Mouse (Mus musculus): ENCODE measurements around the gene Arhgef25. TPM values are rescaled to one million over a fixed set of nuclear protein-coding genes. Genes with fewer than 3 reads are reported as not detected.

Gene Arhgef25
- polyA plus RNA-seq, 1 experiment from 2014 or later = 77.0 TPM

- Histone ChIP-seq H3K9ac (ENCODE audit: low read length) (no peak overlapping the region), H3K4me3 (replicated peaks; ENCODE audit: low read length) (no peak overlapping the region), H3K9me3 (replicated peaks; ENCODE audit: control insufficient read depth, low read length) (no peaks in the 10 kb centered on the region), H3K4me2 (ENCODE audit: low read depth, low read length) (no peak overlapping the region), H3K27me3 (ENCODE audit: control insufficient read depth, insufficient read depth, low read length) (no peaks in the 10 kb centered on the region), H3K27ac (ENCODE audit: low read length) (no peak overlapping the region), H3K4me1 (ENCODE audit: control insufficient read depth, insufficient read depth, low read length) (no peaks in the 10 kb centered on the region), H3K36me3 (ENCODE audit: control insufficient read depth, insufficient read depth, low read length) (no peaks in the 10 kb centered on the region)
- no peak for ATAC-seq (ENCODE audit: insufficient read depth, low FRiP score)
- 75% methylated on average over 6 of the region's 6 CpGs for WGBS
These were observed 42.7 kb downstream of the Arhgef25 start for GRCm38 (mm10) chr10:127147135-127147534.

GRCm38 (mm10) chr10:127145303-127145702, 44.6 kb downstream of the Arhgef25 start:
- H3K27me3 ChIP-seq (ENCODE audit: control insufficient read depth, insufficient read depth, low read length) = no peaks in the 10 kb centered on the region
- 75% methylated on average over 5 of the region's 5 CpGs for WGBS
- H3K36me3 ChIP-seq (ENCODE audit: control insufficient read depth, insufficient read depth, low read length) = no peaks in the 10 kb centered on the region
- H3K4me1 ChIP-seq (ENCODE audit: control insufficient read depth, insufficient read depth, low read length) = no peaks in the 10 kb centered on the region
- H3K4me2 ChIP-seq (ENCODE audit: low read depth, low read length) = no peak overlapping the region
- H3K9ac ChIP-seq (ENCODE audit: low read length) = no peak overlapping the region
- H3K27ac ChIP-seq (ENCODE audit: low read length) = no peak overlapping the region
- H3K4me3 ChIP-seq (replicated peaks; ENCODE audit: low read length) = no peak overlapping the region
- ATAC-seq (ENCODE audit: insufficient read depth, low FRiP score) = no peak
- H3K9me3 ChIP-seq (replicated peaks; ENCODE audit: control insufficient read depth, low read length) = no peaks in the 10 kb centered on the region

GRCm38 (mm10) chr10:127144536-127144935, 45.3 kb downstream of the Arhgef25 start:
- WGBS = 81% methylated on average over 7 of the region's 7 CpGs
- H3K4me1 ChIP-seq (ENCODE audit: control insufficient read depth, insufficient read depth, low read length) = no peaks in the 10 kb centered on the region
- no peak for ATAC-seq (ENCODE audit: insufficient read depth, low FRiP score)

GRCm38 (mm10) chr10:127143228-127143627, 46.7 kb downstream of the Arhgef25 start:
- no peaks in the 10 kb centered on the region for H3K4me1 ChIP-seq (ENCODE audit: control insufficient read depth, insufficient read depth, low read length)
- no peak for ATAC-seq (ENCODE audit: insufficient read depth, low FRiP score)
- no peak overlapping the region for H3K4me2 ChIP-seq (ENCODE audit: low read depth, low read length)
- H3K9me3 ChIP-seq (replicated peaks; ENCODE audit: control insufficient read depth, low read length) = no peaks in the 10 kb centered on the region
- H3K36me3 ChIP-seq (ENCODE audit: control insufficient read depth, insufficient read depth, low read length) = no peaks in the 10 kb centered on the region
- H3K4me3 ChIP-seq (replicated peaks; ENCODE audit: low read length) = no peak overlapping the region
- no peaks in the 10 kb centered on the region for H3K27me3 ChIP-seq (ENCODE audit: control insufficient read depth, insufficient read depth, low read length)
- H3K9ac ChIP-seq (ENCODE audit: low read length) = no peak overlapping the region
- H3K27ac ChIP-seq (ENCODE audit: low read length) = no peak overlapping the region
- 89% methylated on average over 8 of the region's 8 CpGs for WGBS

More at GRCm38 (mm10) chr10:127144536-127144935, 45.3 kb downstream of the Arhgef25 start:
- Histone ChIP-seq H3K36me3 (ENCODE audit: control insufficient read depth, insufficient read depth, low read length) (no peaks in the 10 kb centered on the region), H3K27ac (ENCODE audit: low read length) (no peak overlapping the region), H3K9ac (ENCODE audit: low read length) (no peak overlapping the region), H3K4me2 (ENCODE audit: low read depth, low read length) (no peak overlapping the region), H3K9me3 (replicated peaks; ENCODE audit: control insufficient read depth, low read length) (no peaks in the 10 kb centered on the region), H3K27me3 (ENCODE audit: control insufficient read depth, insufficient read depth, low read length) (no peaks in the 10 kb centered on the region), H3K4me3 (replicated peaks; ENCODE audit: low read length) (no peak overlapping the region)

- no peak overlapping the region for H3K27ac ChIP-seq (ENCODE audit: low read length)
- no peaks in the 10 kb centered on the region for H3K36me3 ChIP-seq (ENCODE audit: control insufficient read depth, insufficient read depth, low read length)
- no peak for ATAC-seq (ENCODE audit: insufficient read depth, low FRiP score)
- H3K27me3 ChIP-seq (ENCODE audit: control insufficient read depth, insufficient read depth, low read length) = no peaks in the 10 kb centered on the region
- WGBS = 54% methylated on average over 8 of the region's 8 CpGs
- H3K4me3 ChIP-seq (replicated peaks; ENCODE audit: low read length) = no peak overlapping the region
- H3K9ac ChIP-seq (ENCODE audit: low read length) = no peak overlapping the region
- H3K4me1 ChIP-seq (ENCODE audit: control insufficient read depth, insufficient read depth, low read length) = no peaks in the 10 kb centered on the region
- no peaks in the 10 kb centered on the region for H3K9me3 ChIP-seq (replicated peaks; ENCODE audit: control insufficient read depth, low read length)
- no peak overlapping the region for H3K4me2 ChIP-seq (ENCODE audit: low read depth, low read length)
These were observed 48.4 kb downstream of the Arhgef25 start for GRCm38 (mm10) chr10:127141500-127141899.

- 76% methylated on average over 11 of the region's 11 CpGs for WGBS
- no peak for ATAC-seq (ENCODE audit: insufficient read depth, low FRiP score)
- no peaks in the 10 kb centered on the region for H3K27me3 ChIP-seq (ENCODE audit: control insufficient read depth, insufficient read depth, low read length)
These were observed 48.9 kb downstream of the Arhgef25 start for GRCm38 (mm10) chr10:127140971-127141370.

GRCm38 (mm10) chr10:127138328-127139141, 51.3 kb downstream of the Arhgef25 start:
- Histone ChIP-seq H3K4me3 (replicated peaks; ENCODE audit: low read length) (no peak overlapping the region), H3K4me1 (ENCODE audit: control insufficient read depth, insufficient read depth, low read length) (peaks cover 7% of the 10 kb centered on the region; the same call in 1 of the 2 replicates), H3K36me3 (ENCODE audit: control insufficient read depth, insufficient read depth, low read length) (no peaks in the 10 kb centered on the region), H3K4me2 (ENCODE audit: low read depth, low read length) (no peak overlapping the region), H3K9ac (ENCODE audit: low read length) (no peak overlapping the region), H3K27me3 (ENCODE audit: control insufficient read depth, insufficient read depth, low read length) (no peaks in the 10 kb centered on the region), H3K9me3 (replicated peaks; ENCODE audit: control insufficient read depth, low read length) (no peaks in the 10 kb centered on the region), H3K27ac (ENCODE audit: low read length) (peak overlapping the region; percentile 65; the same call in 1 of the 2 replicates)
- WGBS = 62% methylated on average over 18 of the region's 18 CpGs
- peak; percentile 84 for ATAC-seq (ENCODE audit: insufficient read depth, low FRiP score)

More at GRCm38 (mm10) chr10:127140971-127141370, 48.9 kb downstream of the Arhgef25 start:
- Histone ChIP-seq H3K9ac (ENCODE audit: low read length) (no peak overlapping the region), H3K27ac (ENCODE audit: low read length) (no peak overlapping the region), H3K4me2 (ENCODE audit: low read depth, low read length) (no peak overlapping the region), H3K9me3 (replicated peaks; ENCODE audit: control insufficient read depth, low read length) (no peaks in the 10 kb centered on the region), H3K4me3 (replicated peaks; ENCODE audit: low read length) (no peak overlapping the region), H3K36me3 (ENCODE audit: control insufficient read depth, insufficient read depth, low read length) (no peaks in the 10 kb centered on the region), H3K4me1 (ENCODE audit: control insufficient read depth, insufficient read depth, low read length) (no peaks in the 10 kb centered on the region)

- Histone ChIP-seq H3K4me2 (ENCODE audit: low read depth, low read length) (no peak overlapping the region), H3K4me1 (ENCODE audit: control insufficient read depth, insufficient read depth, low read length) (peaks cover 7% of the 10 kb centered on the region; the same call in 1 of the 2 replicates), H3K27ac (ENCODE audit: low read length) (no peak overlapping the region; the same call in 1 of the 2 replicates), H3K9me3 (replicated peaks; ENCODE audit: control insufficient read depth, low read length) (no peaks in the 10 kb centered on the region), H3K27me3 (ENCODE audit: control insufficient read depth, insufficient read depth, low read length) (no peaks in the 10 kb centered on the region), H3K36me3 (ENCODE audit: control insufficient read depth, insufficient read depth, low read length) (no peaks in the 10 kb centered on the region), H3K4me3 (replicated peaks; ENCODE audit: low read length) (no peak overlapping the region), H3K9ac (ENCODE audit: low read length) (no peak overlapping the region)
- ATAC-seq (ENCODE audit: insufficient read depth, low FRiP score) = no peak
- 67% methylated on average over 3 of the region's 3 CpGs for WGBS
These were observed 52.0 kb downstream of the Arhgef25 start for GRCm38 (mm10) chr10:127137896-127138295.

- Histone ChIP-seq H3K27me3 (ENCODE audit: control insufficient read depth, insufficient read depth, low read length) (no peaks in the 10 kb centered on the region), H3K4me2 (ENCODE audit: low read depth, low read length) (no peak overlapping the region), H3K9ac (ENCODE audit: low read length) (no peak overlapping the region), H3K9me3 (replicated peaks; ENCODE audit: control insufficient read depth, low read length) (no peaks in the 10 kb centered on the region), H3K27ac (ENCODE audit: low read length) (peak overlapping the region; percentile 17; the same call in 1 of the 2 replicates), H3K36me3 (ENCODE audit: control insufficient read depth, insufficient read depth, low read length) (no peaks in the 10 kb centered on the region), H3K4me3 (replicated peaks; ENCODE audit: low read length) (no peak overlapping the region), H3K4me1 (ENCODE audit: control insufficient read depth, insufficient read depth, low read length) (peaks cover 7% of the 10 kb centered on the region; the same call in 1 of the 2 replicates)
- WGBS = 63% methylated on average over 4 of the region's 4 CpGs
- ATAC-seq (ENCODE audit: insufficient read depth, low FRiP score) = no peak
These were observed 53.4 kb downstream of the Arhgef25 start for GRCm38 (mm10) chr10:127136510-127136909.
